In the genomic region with DNA sequence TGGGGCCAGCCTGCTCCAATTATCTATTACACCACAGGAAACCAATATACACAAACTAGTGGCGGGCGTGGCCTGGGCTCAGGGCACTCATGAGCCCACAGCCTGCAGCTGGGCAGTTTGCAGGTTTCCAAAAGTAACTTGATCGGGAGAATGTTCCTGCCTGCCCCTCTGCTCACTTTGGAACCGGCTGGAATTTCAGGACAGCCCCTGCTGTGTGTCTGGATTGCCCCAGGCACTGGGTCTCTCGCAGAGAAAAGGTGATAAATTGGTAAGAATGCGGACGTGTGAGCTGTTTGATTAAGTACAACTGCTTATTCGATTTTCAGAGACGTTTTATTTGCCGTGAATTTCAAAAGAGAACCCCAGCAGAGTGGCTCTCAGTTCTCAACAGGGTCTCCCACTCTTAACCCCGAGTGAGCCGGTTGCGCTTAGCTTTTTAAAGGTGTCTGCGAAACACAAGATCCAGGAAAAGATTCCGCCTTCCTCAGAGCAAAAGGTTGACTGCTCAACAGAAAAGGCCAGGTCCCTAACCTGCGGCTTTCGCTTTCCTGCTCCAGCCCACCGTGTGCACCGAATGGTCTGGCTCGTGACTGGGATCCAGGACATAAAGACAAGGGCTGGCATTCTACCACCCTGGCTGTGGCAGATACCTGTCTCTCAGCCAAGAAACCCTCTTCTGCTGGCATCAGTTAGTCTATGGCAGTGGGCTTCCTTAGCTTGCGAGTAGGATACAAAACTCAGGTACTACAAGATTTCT, we compare ENCODE assay signal across 12 mouse cellular contexts. TPM values are rescaled to one million over a fixed set of nuclear protein-coding genes. Genes with fewer than 3 reads are reported as not detected.
DNase-seq lines count a peak whose midpoint lies in the region; ATAC-seq and TF ChIP-seq lines count a peak whose summit lies in the region.
"Had no signal": no experiment of that assay in that cellular context is flagged by ENCODE, and none has a peak within 500 bp of the region (broad histone marks: within the 10 kb centered on the region; RNA-seq: fewer than 3 reads in every experiment).

No protein-coding gene starts in this region.

- 0 out of 2 replicates have a peak, but pooled peaks cover 5% of the 10 kb centered on the region for H3K27me3 ChIP-seq in forebrain, embryonic 14.5 days (replicated peaks; ENCODE audit: control insufficient read depth, insufficient read depth, low read length)
- H3K27me3 ChIP-seq in forebrain, embryonic 15.5 days: peaks cover 5% of the 10 kb centered on the region; the same call in 1 of the 2 replicates
- peaks cover 28% of the 10 kb centered on the region for H3K27me3 ChIP-seq in liver, embryonic 11.5 days (replicated peaks; ENCODE audit: control insufficient read depth, insufficient read depth, low read length)
- peaks cover 22% of the 10 kb centered on the region; the same call in 1 of the 2 replicates for H3K27me3 ChIP-seq in liver, postnatal 0 days (ENCODE audit: insufficient read depth, low read length)
- peaks cover 11% of the 10 kb centered on the region; the same call in 1 of the 2 replicates for H3K27me3 ChIP-seq in limb, embryonic 15.5 days

- H3K9me3 ChIP-seq in forebrain, embryonic 14.5 days (replicated peaks; ENCODE audit: control insufficient read depth, low read length): no peaks in the 10 kb centered on the region
- no peaks in the 10 kb centered on the region for H3K9me3 ChIP-seq in forebrain, embryonic 15.5 days
- H3K9me3 ChIP-seq in liver, embryonic 11.5 days (ENCODE audit: control insufficient read depth, low read length): no peaks in the 10 kb centered on the region
- H3K9me3 ChIP-seq in liver, postnatal 0 days (ENCODE audit: low read length): no peaks in the 10 kb centered on the region
- no peaks in the 10 kb centered on the region for H3K9me3 ChIP-seq in limb, embryonic 15.5 days

- 0 out of 2 replicates have a peak, but pooled peaks cover 3% of the 10 kb centered on the region for H3K4me1 ChIP-seq in forebrain, embryonic 14.5 days (ENCODE audit: control insufficient read depth, insufficient read depth, low read length)
- peaks cover 7% of the 10 kb centered on the region for H3K4me1 ChIP-seq in forebrain, embryonic 15.5 days
- H3K4me1 ChIP-seq in liver, embryonic 11.5 days (replicated peaks; ENCODE audit: control insufficient read depth, insufficient read depth, low read length): peaks cover 17% of the 10 kb centered on the region
- H3K4me1 ChIP-seq in liver, postnatal 0 days (ENCODE audit: insufficient read depth): peaks cover 6% of the 10 kb centered on the region
- peaks cover 17% of the 10 kb centered on the region for H3K4me1 ChIP-seq in limb, embryonic 15.5 days

- 21% methylated on average over 21 of the region's 21 CpGs for WGBS in forebrain, embryonic 14.5 days
- WGBS in forebrain, embryonic 15.5 days: 23% methylated on average over 21 of the region's 21 CpGs
- 24% methylated on average over 21 of the region's 21 CpGs for WGBS in liver, embryonic 11.5 days
- WGBS in liver, postnatal 0 days (ENCODE audit: insufficient replicate concordance): 40% methylated on average over 21 of the region's 21 CpGs
- 15% methylated on average over 21 of the region's 21 CpGs for WGBS in limb, embryonic 15.5 days

- TF ChIP-seq CTCF in liver, postnatal 0 days (IDR thresholded peaks at IDR 0.05; ENCODE audit: low read depth): no peak

- no peak overlapping the region for H3K9ac ChIP-seq in forebrain, embryonic 14.5 days (ENCODE audit: low read length)
- no peak overlapping the region for H3K9ac ChIP-seq in forebrain, embryonic 15.5 days (replicated peaks)
- H3K9ac ChIP-seq in liver, embryonic 11.5 days (ENCODE audit: low read depth, low read length): no peak overlapping the region
- no peak overlapping the region for H3K9ac ChIP-seq in liver, postnatal 0 days (replicated peaks)
- no peak overlapping the region for H3K9ac ChIP-seq in limb, embryonic 15.5 days

- ATAC-seq in forebrain, embryonic 14.5 days: no peak
- ATAC-seq in forebrain, embryonic 15.5 days (replicated peaks): no peak
- ATAC-seq in liver, embryonic 11.5 days (replicated peaks; ENCODE audit: low FRiP score): no peak
- no peak for ATAC-seq in liver, postnatal 0 days
- ATAC-seq in limb, embryonic 15.5 days (ENCODE audit: insufficient number of reproducible peaks, low FRiP score, low TSS enrichment, low read depth): no peak

- no peak overlapping the region for H3K4me2 ChIP-seq in forebrain, embryonic 14.5 days (ENCODE audit: low read length)
- no peak overlapping the region for H3K4me2 ChIP-seq in forebrain, embryonic 15.5 days (replicated peaks)
- H3K4me2 ChIP-seq in liver, embryonic 11.5 days: peak overlapping the region; percentile 38
- H3K4me2 ChIP-seq in liver, postnatal 0 days (ENCODE audit: low read depth, low read length): no peak overlapping the region
- H3K4me2 ChIP-seq in limb, embryonic 15.5 days: peak overlapping the region; percentile 22

- H3K4me3 ChIP-seq in forebrain, embryonic 14.5 days (ENCODE audit: low read depth, low read length): no peak overlapping the region
- no peak overlapping the region for H3K4me3 ChIP-seq in forebrain, embryonic 15.5 days
- no peak overlapping the region for H3K4me3 ChIP-seq in liver, embryonic 11.5 days (ENCODE audit: low read depth, low read length)
- H3K4me3 ChIP-seq in liver, postnatal 0 days (ENCODE audit: low read depth, low read length): no peak overlapping the region
- H3K4me3 ChIP-seq in limb, embryonic 15.5 days: no peak overlapping the region
- H3K4me3 ChIP-seq: myocyte had no signal

- no peaks in the 10 kb centered on the region for H3K36me3 ChIP-seq in forebrain, embryonic 14.5 days (ENCODE audit: control insufficient read depth, insufficient read depth, low read length)
- no peaks in the 10 kb centered on the region for H3K36me3 ChIP-seq in forebrain, embryonic 15.5 days
- H3K36me3 ChIP-seq in liver, embryonic 11.5 days (ENCODE audit: control insufficient read depth, insufficient read depth, low read length): no peaks in the 10 kb centered on the region
- H3K36me3 ChIP-seq in liver, postnatal 0 days (replicated peaks; ENCODE audit: insufficient read depth, low read length): no peaks in the 10 kb centered on the region
- H3K36me3 ChIP-seq in limb, embryonic 15.5 days: no peaks in the 10 kb centered on the region

- peak; percentile 28 for DNase-seq in forebrain, embryonic 14.5 days (ENCODE audit: low spot score)
- DNase-seq in liver, embryonic 11.5 days (ENCODE audit: low spot score): no peak
- DNase-seq in liver, postnatal 0 days: no peak
- peak; percentile 24 for DNase-seq in embryo, embryonic 11.5 days (ENCODE audit: low read depth, low spot score)
- no peak for DNase-seq in ovary, postnatal 10 days (ENCODE audit: low spot score)
- DNase-seq in urinary bladder, postnatal 25 days (ENCODE audit: low spot score): no peak

- no peak overlapping the region for H3K27ac ChIP-seq in forebrain, embryonic 14.5 days (ENCODE audit: low read depth, low read length)
- no peak overlapping the region for H3K27ac ChIP-seq in forebrain, embryonic 15.5 days (replicated peaks)
- H3K27ac ChIP-seq in liver, embryonic 11.5 days (ENCODE audit: low read depth, low read length): no peak overlapping the region
- no peak overlapping the region for H3K27ac ChIP-seq in liver, postnatal 0 days (ENCODE audit: low read depth)
- no peak overlapping the region for H3K27ac ChIP-seq in limb, embryonic 15.5 days

- TF ChIP-seq EP300 in liver, postnatal 0 days (IDR thresholded peaks at IDR 0.05; ENCODE audit: low read depth): no peak

RNA-seq across cellular contexts. Expression of gene Il13, which starts 2.7 kb away (rescaled TPM):
- not detected in 2 replicates for polyA plus RNA-seq in forebrain, embryonic 14.5 days (2014; fragmentation: Nextera tagmentation; extraction: Ambion mirVana)
- not detected in 2 replicates for polyA plus RNA-seq in forebrain, embryonic 15.5 days (2015; fragmentation: Nextera tagmentation; extraction: Ambion mirVana)
- not detected in 2 replicates for polyA plus RNA-seq in liver, embryonic 11.5 days (2014; fragmentation: Nextera tagmentation; extraction: Ambion mirVana)
- not detected in 2 replicates for polyA plus RNA-seq in liver, postnatal 0 days (2015; fragmentation: Nextera tagmentation; extraction: Ambion mirVana)
- polyA plus RNA-seq in limb, embryonic 15.5 days (2015; fragmentation: Nextera tagmentation; extraction: Ambion mirVana): not detected in 2 replicates
- polyA plus RNA-seq: C2C12; liver, adult 2 months; myocyte had no signal

RNA-seq across cellular contexts. Expression of gene Il4, which starts 18.8 kb away (rescaled TPM):
- polyA plus RNA-seq in forebrain, embryonic 14.5 days (2014; fragmentation: Nextera tagmentation; extraction: Ambion mirVana): 5.9 and 6.9 TPM in 2 replicates
- 3.9 and 4.3 TPM in 2 replicates for polyA plus RNA-seq in forebrain, embryonic 15.5 days (2015; fragmentation: Nextera tagmentation; extraction: Ambion mirVana)
- 1.9 and 3.2 TPM in 2 replicates for polyA plus RNA-seq in liver, embryonic 11.5 days (2014; fragmentation: Nextera tagmentation; extraction: Ambion mirVana)
- polyA plus RNA-seq in liver, postnatal 0 days (2015; fragmentation: Nextera tagmentation; extraction: Ambion mirVana): 0.28 TPM in 1 of 2 replicates, not detected in the other
- polyA plus RNA-seq in limb, embryonic 15.5 days (2015; fragmentation: Nextera tagmentation; extraction: Ambion mirVana): 1.8 and 2.6 TPM in 2 replicates
- polyA plus RNA-seq: C2C12; testis, adult 2 months had no signal

Comparison
In these comparisons a context has a peak if more than half of its experiments do, and no peak if none do; other contexts are left out.
1. H3K4me2 ChIP-seq: peak in liver, embryonic 11.5 days (single experiment) and limb, embryonic 15.5 days (single experiment); none in forebrain, embryonic 14.5 days (single experiment), forebrain, embryonic 15.5 days (single experiment) and liver, postnatal 0 days (single experiment).
2. DNase-seq: peak in forebrain, embryonic 14.5 days (single experiment) and embryo, embryonic 11.5 days (single experiment); none in liver, embryonic 11.5 days (single experiment), liver, postnatal 0 days (single experiment), ovary, postnatal 10 days (single experiment) and urinary bladder, postnatal 25 days (single experiment).